Mouse (Mus musculus) neural tube, embryonic 15.5 days (tissue): ENCODE measurements at regions not wholly inside any gene's neighbourhood (a gene's known extent, or its start where the extent isn't known, plus 50 kb on each side); places are given as distances from the start of the nearest gene placed in this dataset.

Experiments
- ATAC-seq: fragments of 200-750 bp; cut with Nextera tagmentation; 2 replicates; pipeline ENCODE4 v1.8.0; 2017; ENCODE audit warnings: mild to moderate bottlenecking, moderate TSS enrichment, moderate library complexity; ENCODE audit not compliant: low FRiP score
- H3K27ac ChIP-seq: fragments of 300-500 bp; sonication (generic); replicated peaks from 2 replicates; pipeline ENCODE4 v1.5.1; 2015; ENCODE audit warnings: mild to moderate bottlenecking, inconsistent platforms
- H3K27me3 ChIP-seq: fragments of 300-500 bp; sonication (generic); replicated peaks from 2 replicates; pipeline ENCODE4 v1.6.1; 2015; ENCODE audit warnings: inconsistent platforms
- H3K36me3 ChIP-seq: fragments of 300-500 bp; sonication (generic); 2 replicates; pipeline ENCODE4 v1.6.1; 2015; ENCODE audit warnings: inconsistent platforms
- H3K4me1 ChIP-seq: fragments of 300-500 bp; sonication (generic); 2 replicates; pipeline ENCODE4 v1.6.1; 2015; ENCODE audit warnings: inconsistent platforms
- H3K4me2 ChIP-seq: fragments of 300-500 bp; sonication (generic); 2 replicates; pipeline ENCODE4 v1.6.1; 2015; ENCODE audit warnings: inconsistent platforms, mild to moderate bottlenecking, moderate library complexity
- H3K4me3 ChIP-seq: fragments of 300-500 bp; sonication (generic); replicated peaks from 2 replicates; pipeline ENCODE4 v1.5.1; 2015; ENCODE audit warnings: mild to moderate bottlenecking, inconsistent platforms
- H3K9ac ChIP-seq: fragments of 300-500 bp; sonication (generic); replicated peaks from 2 replicates; pipeline ENCODE4 v1.6.1; 2015; ENCODE audit warnings: mild to moderate bottlenecking, inconsistent platforms
- H3K9me3 ChIP-seq: fragments of 300-500 bp; sonication (generic); replicated peaks from 2 replicates; pipeline ENCODE4 v1.6.1; 2016; ENCODE audit warnings: inconsistent platforms
- WGBS: fragments of 180-500 bp; shearing (Covaris S2); methylation state at CpG from one replicate; pipeline ENCODE4 v1.1.7; 2015; ENCODE audit warnings: mixed read lengths; 5-methylcytosine and 5-hydroxymethylcytosine counted together

- no peaks in the 10 kb centered on the region for H3K9me3 ChIP-seq
- no peak overlapping the region for H3K4me3 ChIP-seq
- no peak overlapping the region for H3K9ac ChIP-seq
- WGBS: 85% methylated on average over 1 of the region's 1 CpGs
- no peak overlapping the region for H3K27ac ChIP-seq
- no peaks in the 10 kb centered on the region for H3K4me1 ChIP-seq
- no peaks in the 10 kb centered on the region for H3K27me3 ChIP-seq
- no peak overlapping the region for H3K4me2 ChIP-seq
- H3K36me3 ChIP-seq: no peaks in the 10 kb centered on the region; the same call in 1 of the 2 replicates
- ATAC-seq: no peak
Observed at GRCm38 (mm10) chr9:61819836-61820235, 94.5 kb downstream of the Rplp1 start.

- WGBS: 75% methylated on average over 11 of the region's 11 CpGs
- Histone ChIP-seq H3K27ac (no peak overlapping the region), H3K9ac (no peak overlapping the region), H3K27me3 (0 out of 2 replicates have a peak, but pooled peaks cover 4% of the 10 kb centered on the region), H3K4me3 (no peak overlapping the region), H3K9me3 (no peaks in the 10 kb centered on the region), H3K4me1 (no peaks in the 10 kb centered on the region), H3K36me3 (no peaks in the 10 kb centered on the region; the same call in 1 of the 2 replicates), H3K4me2 (no peak overlapping the region)
- ATAC-seq: no peak
Observed at GRCm38 (mm10) chr9:61816589-61817179, 97.7 kb downstream of the Rplp1 start.

- no peaks in the 10 kb centered on the region for H3K4me1 ChIP-seq
- no peak overlapping the region for H3K4me3 ChIP-seq
- 0 out of 2 replicates have a peak, but pooled peaks cover 4% of the 10 kb centered on the region for H3K27me3 ChIP-seq
- no peak overlapping the region for H3K27ac ChIP-seq
- WGBS: 53% methylated on average over 10 of the region's 10 CpGs
- no peak overlapping the region for H3K4me2 ChIP-seq
- no peak for ATAC-seq
- H3K9me3 ChIP-seq: no peaks in the 10 kb centered on the region
- H3K9ac ChIP-seq: no peak overlapping the region
- H3K36me3 ChIP-seq: no peaks in the 10 kb centered on the region
Observed at GRCm38 (mm10) chr9:61815995-61816394, 98.3 kb downstream of the Rplp1 start.

- no peak for ATAC-seq
- Histone ChIP-seq H3K4me2 (no peak overlapping the region), H3K27ac (no peak overlapping the region), H3K27me3 (0 out of 2 replicates have a peak, but pooled peaks cover 4% of the 10 kb centered on the region), H3K9ac (no peak overlapping the region), H3K9me3 (no peaks in the 10 kb centered on the region), H3K4me1 (no peaks in the 10 kb centered on the region), H3K36me3 (no peaks in the 10 kb centered on the region), H3K4me3 (no peak overlapping the region)
- 83% methylated on average over 3 of the region's 3 CpGs for WGBS
Observed at GRCm38 (mm10) chr9:61813291-61813690, 101.1 kb downstream of the Rplp1 start.

- H3K4me3 ChIP-seq: no peak overlapping the region
- no peaks in the 10 kb centered on the region for H3K4me1 ChIP-seq
- H3K4me2 ChIP-seq: no peak overlapping the region
- no peaks in the 10 kb centered on the region for H3K36me3 ChIP-seq
- no peaks in the 10 kb centered on the region for H3K9me3 ChIP-seq
- 0 out of 2 replicates have a peak, but pooled peaks cover 4% of the 10 kb centered on the region for H3K27me3 ChIP-seq
- H3K27ac ChIP-seq: no peak overlapping the region
- WGBS: 91% methylated on average over 9 of the region's 9 CpGs
- ATAC-seq: no peak
- H3K9ac ChIP-seq: no peak overlapping the region
Observed at GRCm38 (mm10) chr9:61812315-61812714, 102.0 kb downstream of the Rplp1 start.

- Histone ChIP-seq H3K4me1 (no peaks in the 10 kb centered on the region), H3K27me3 (0 out of 2 replicates have a peak, but pooled peaks cover 4% of the 10 kb centered on the region), H3K4me3 (no peak overlapping the region), H3K4me2 (no peak overlapping the region), H3K36me3 (no peaks in the 10 kb centered on the region), H3K9ac (no peak overlapping the region), H3K27ac (no peak overlapping the region), H3K9me3 (no peaks in the 10 kb centered on the region)
- 90% methylated on average over 4 of the region's 4 CpGs for WGBS
- ATAC-seq: no peak
Observed at GRCm38 (mm10) chr9:61810456-61810855, 103.9 kb downstream of the Rplp1 start.

- WGBS: 83% methylated on average over 12 of the region's 12 CpGs
- H3K27me3 ChIP-seq: no peaks in the 10 kb centered on the region
- H3K4me1 ChIP-seq: 0 out of 2 replicates have a peak, but pooled peaks cover 2% of the 10 kb centered on the region
- no peak overlapping the region for H3K4me3 ChIP-seq
- no peak overlapping the region for H3K4me2 ChIP-seq
- H3K27ac ChIP-seq: no peak overlapping the region
- H3K9ac ChIP-seq: no peak overlapping the region
- ATAC-seq: no peak
- no peaks in the 10 kb centered on the region for H3K36me3 ChIP-seq
- H3K9me3 ChIP-seq: no peaks in the 10 kb centered on the region
Observed at GRCm38 (mm10) chr9:61808351-61809225, 105.8 kb downstream of the Rplp1 start.

- no peak overlapping the region for H3K4me2 ChIP-seq
- no peaks in the 10 kb centered on the region for H3K9me3 ChIP-seq
- no peak overlapping the region for H3K9ac ChIP-seq
- H3K36me3 ChIP-seq: no peaks in the 10 kb centered on the region
- no peak overlapping the region for H3K27ac ChIP-seq
- H3K4me1 ChIP-seq: 0 out of 2 replicates have a peak, but pooled peaks cover 2% of the 10 kb centered on the region
- 88% methylated on average over 2 of the region's 2 CpGs for WGBS
- ATAC-seq: no peak
- H3K27me3 ChIP-seq: no peaks in the 10 kb centered on the region
- H3K4me3 ChIP-seq: no peak overlapping the region
Observed at GRCm38 (mm10) chr9:61805971-61806370, 108.4 kb downstream of the Rplp1 start.

GRCm38 (mm10) chr9:61803555-61803954 is 110.8 kb downstream of the Rplp1 start:
- WGBS: 32% methylated on average over 3 of the region's 3 CpGs
- no peak for ATAC-seq
- Histone ChIP-seq H3K9ac (no peak overlapping the region), H3K9me3 (no peaks in the 10 kb centered on the region), H3K4me2 (no peak overlapping the region), H3K27me3 (no peaks in the 10 kb centered on the region), H3K4me1 (0 out of 2 replicates have a peak, but pooled peaks cover 2% of the 10 kb centered on the region), H3K36me3 (no peaks in the 10 kb centered on the region), H3K4me3 (no peak overlapping the region), H3K27ac (no peak overlapping the region)

- 0 out of 2 replicates have a peak, but pooled peaks cover 2% of the 10 kb centered on the region for H3K4me1 ChIP-seq
- H3K27me3 ChIP-seq: no peaks in the 10 kb centered on the region
- H3K9me3 ChIP-seq: no peaks in the 10 kb centered on the region
- H3K9ac ChIP-seq: no peak overlapping the region
- no peak overlapping the region for H3K4me2 ChIP-seq
- no peak overlapping the region for H3K4me3 ChIP-seq
- no peak for ATAC-seq
- H3K36me3 ChIP-seq: no peaks in the 10 kb centered on the region
- 74% methylated on average over 5 of the region's 5 CpGs for WGBS
- no peak overlapping the region for H3K27ac ChIP-seq
Observed at GRCm38 (mm10) chr9:61802694-61803093, 111.6 kb downstream of the Rplp1 start.

- Histone ChIP-seq H3K4me2 (no peak overlapping the region), H3K9ac (no peak overlapping the region), H3K4me3 (no peak overlapping the region), H3K4me1 (0 out of 2 replicates have a peak, but pooled peaks cover 2% of the 10 kb centered on the region), H3K27ac (no peak overlapping the region), H3K36me3 (no peaks in the 10 kb centered on the region), H3K9me3 (no peaks in the 10 kb centered on the region), H3K27me3 (no peaks in the 10 kb centered on the region)
- ATAC-seq: no peak
- WGBS: 92% methylated on average over 1 of the region's 1 CpGs
Observed at GRCm38 (mm10) chr9:61799535-61799934, 114.8 kb downstream of the Rplp1 start.

GRCm38 (mm10) chr9:61795910-61796309 is 118.4 kb downstream of the Rplp1 start:
- H3K4me2 ChIP-seq: no peak overlapping the region
- H3K9me3 ChIP-seq: no peaks in the 10 kb centered on the region
- no peaks in the 10 kb centered on the region for H3K4me1 ChIP-seq
- H3K36me3 ChIP-seq: no peaks in the 10 kb centered on the region
- H3K27me3 ChIP-seq: no peaks in the 10 kb centered on the region
- H3K27ac ChIP-seq: no peak overlapping the region
- WGBS: 69% methylated on average over 5 of the region's 5 CpGs
- H3K9ac ChIP-seq: no peak overlapping the region
- H3K4me3 ChIP-seq: no peak overlapping the region
- ATAC-seq: no peak
